Mouse (Mus musculus) forebrain, embryonic 14.5 days (tissue): ENCODE measurements around the gene Wnt16. TPM values are rescaled to one million over a fixed set of nuclear protein-coding genes. Genes with fewer than 3 reads are reported as not detected.
"Not testable (repeated sequence)": the region's sequence is repeated elsewhere in the genome, so short reads cannot be mapped to it uniquely, and the experiment has no call there.

Source experiments
- ATAC-seq: fragments of 200-750 bp; cut with Nextera tagmentation; 2 replicates; pipeline ENCODE4 v1.8.0; 2017; ENCODE audit warnings: mild to moderate bottlenecking, moderate library complexity
- DNase-seq: peaks from one replicate; pipeline ENCODE4 v3.0.0-alpha.2; 2015; ENCODE audit warnings: low spot score
- H3K27ac ChIP-seq: fragments of 300-500 bp; sonication (generic); 2 replicates; pipeline ENCODE4 v1.5.1; 2014; ENCODE audit warnings: low read depth, mild to moderate bottlenecking, control low read depth, low read length, moderate library complexity
- H3K27me3 ChIP-seq: fragments of 300-500 bp; sonication (generic); replicated peaks from 2 replicates; pipeline ENCODE4 v1.6.1; 2014; ENCODE audit warnings: low read length, control low read depth, mixed read lengths; ENCODE audit not compliant: control insufficient read depth, insufficient read depth
- H3K36me3 ChIP-seq: fragments of 300-500 bp; sonication (generic); 2 replicates; pipeline ENCODE4 v1.6.1; 2014; ENCODE audit warnings: low read length, control low read depth; ENCODE audit not compliant: control insufficient read depth, insufficient read depth
- H3K4me1 ChIP-seq: fragments of 300-500 bp; sonication (generic); 2 replicates; pipeline ENCODE4 v1.6.1; 2014; ENCODE audit warnings: antibody characterized with exemption, low read length, control low read depth; ENCODE audit not compliant: control insufficient read depth, insufficient read depth
- H3K4me2 ChIP-seq: fragments of 300-500 bp; sonication (generic); 2 replicates; pipeline ENCODE4 v1.6.1; 2014; ENCODE audit warnings: mild to moderate bottlenecking, control low read depth, low read length
- H3K4me3 ChIP-seq: fragments of 300-500 bp; sonication (generic); 2 replicates; pipeline ENCODE4 v1.5.1; 2014; ENCODE audit warnings: low read depth, low read length, control low read depth
- H3K9ac ChIP-seq: fragments of 300-500 bp; sonication (generic); 2 replicates; pipeline ENCODE4 v1.6.1; 2014; ENCODE audit warnings: mild to moderate bottlenecking, low read length, control low read depth, moderate library complexity
- H3K9me3 ChIP-seq: fragments of 300-500 bp; sonication (generic); replicated peaks from 2 replicates; pipeline ENCODE4 v1.6.1; 2016; ENCODE audit warnings: low read length, control low read depth, mixed read lengths; ENCODE audit not compliant: control insufficient read depth
- WGBS: fragments of 180-500 bp; shearing (Covaris S2); extraction: QIAGEN DNeasy Blood & Tissue Kit; methylation state at CpG from one replicate; pipeline ENCODE4 v1.1.7; 2014; 5-methylcytosine and 5-hydroxymethylcytosine counted together
- polyA plus RNA-seq: library from polyadenylated mRNA; unstranded; fragments of >200 nt; fragmentation: Nextera tagmentation; extraction: Ambion mirVana; gene quantifications from 2 replicates; pipeline ENCODE4 v1.2.1, GENCODE M21; 2014

Gene Wnt16
- 0.19 TPM in 1 of 2 replicates, not detected in the other for polyA plus RNA-seq

- Histone ChIP-seq H3K9me3 (no peaks in the 10 kb centered on the region), H3K4me1 (peaks cover 18% of the 10 kb centered on the region), H3K36me3 (no peaks in the 10 kb centered on the region), H3K27me3 (peaks cover 36% of the 10 kb centered on the region), H3K4me3 (peak within 1 kb of the TSS; percentile 42), H3K9ac (peak within 1 kb of the TSS; percentile 41), H3K4me2 (peak within 1 kb of the TSS; percentile 83), H3K27ac (no peak within 1 kb of the TSS)
- peak; percentile 20 for DNase-seq
- peak; percentile 60 for ATAC-seq
- WGBS: under 1% methylated on average over 20 of the region's 20 CpGs
Observed at GRCm38 (mm10) chr6:22288004-22288736, at the start of gene Wnt16. Gene Wnt16, plus strand, starts transcription at chr6:22288227.

GRCm38 (mm10) chr6:22243321-22243720 is 44.7 kb upstream of the Wnt16 start:
- DNase-seq (no peak), ATAC-seq (no peak)
- Histone ChIP-seq H3K27me3 (no peaks in the 10 kb centered on the region), H3K9ac (no peak overlapping the region), H3K9me3 (no peaks in the 10 kb centered on the region), H3K27ac (no peak overlapping the region), H3K36me3 (no peaks in the 10 kb centered on the region), H3K4me3 (no peak overlapping the region), H3K4me2 (no peak overlapping the region), H3K4me1 (no peaks in the 10 kb centered on the region)
- 77% methylated on average over 8 of the region's 8 CpGs for WGBS

- ATAC-seq: no peak
Observed at GRCm38 (mm10) chr6:22246696-22247095, 41.3 kb upstream of the Wnt16 start.

GRCm38 (mm10) chr6:22258784-22259183 is 29.2 kb upstream of the Wnt16 start:
- Histone ChIP-seq H3K27me3 (no peaks in the 10 kb centered on the region), H3K4me3 (no peak overlapping the region), H3K9ac (no peak overlapping the region), H3K9me3 (no peaks in the 10 kb centered on the region), H3K36me3 (no peaks in the 10 kb centered on the region), H3K27ac (no peak overlapping the region), H3K4me1 (no peaks in the 10 kb centered on the region), H3K4me2 (no peak overlapping the region)
- ATAC-seq (no peak), DNase-seq (no peak)
- WGBS: 83% methylated on average over 4 of the region's 4 CpGs

More at GRCm38 (mm10) chr6:22246696-22247095, 41.3 kb upstream of the Wnt16 start:
- no peak for DNase-seq
- H3K9ac ChIP-seq: no peak overlapping the region
- H3K4me1 ChIP-seq: no peaks in the 10 kb centered on the region
- H3K27ac ChIP-seq: no peak overlapping the region
- WGBS: 95% methylated on average over 2 of the region's 2 CpGs
- no peaks in the 10 kb centered on the region for H3K36me3 ChIP-seq
- no peaks in the 10 kb centered on the region for H3K9me3 ChIP-seq
- H3K27me3 ChIP-seq: no peaks in the 10 kb centered on the region
- H3K4me2 ChIP-seq: no peak overlapping the region
- no peak overlapping the region for H3K4me3 ChIP-seq

GRCm38 (mm10) chr6:22262519-22262918 is 25.5 kb upstream of the Wnt16 start:
- Histone ChIP-seq H3K9me3 (no peaks in the 10 kb centered on the region), H3K36me3 (no peaks in the 10 kb centered on the region), H3K4me1 (no peaks in the 10 kb centered on the region), H3K9ac (no peak overlapping the region), H3K4me2 (no peak overlapping the region), H3K4me3 (no peak overlapping the region), H3K27me3 (no peaks in the 10 kb centered on the region), H3K27ac (no peak overlapping the region)
- DNase-seq (peak; percentile 33), ATAC-seq (no peak)
- WGBS: 72% methylated on average over 4 of the region's 4 CpGs

- H3K4me2 ChIP-seq, H3K36me3 ChIP-seq, H3K4me3 ChIP-seq, H3K27me3 ChIP-seq, ATAC-seq, H3K27ac ChIP-seq, H3K9me3 ChIP-seq, H3K9ac ChIP-seq, H3K4me1 ChIP-seq, DNase-seq: not testable (repeated sequence)
- 89% methylated on average over 8 of the region's 8 CpGs for WGBS
Observed at GRCm38 (mm10) chr6:22264094-22264493, 23.9 kb upstream of the Wnt16 start.

GRCm38 (mm10) chr6:22266018-22266417 is 22.0 kb upstream of the Wnt16 start:
- no peak overlapping the region for H3K4me3 ChIP-seq
- DNase-seq (no peak), ATAC-seq (no peak)
- no peaks in the 10 kb centered on the region for H3K9me3 ChIP-seq
- H3K27me3 ChIP-seq: no peaks in the 10 kb centered on the region
- 88% methylated on average over 4 of the region's 4 CpGs for WGBS
- no peak overlapping the region for H3K4me2 ChIP-seq
- H3K9ac ChIP-seq: no peak overlapping the region
- no peaks in the 10 kb centered on the region for H3K36me3 ChIP-seq
- H3K4me1 ChIP-seq: no peaks in the 10 kb centered on the region
- H3K27ac ChIP-seq: no peak overlapping the region

- DNase-seq: no peak
- H3K4me2 ChIP-seq: no peak overlapping the region
- no peak overlapping the region for H3K9ac ChIP-seq
- H3K27me3 ChIP-seq: no peaks in the 10 kb centered on the region
- no peak for ATAC-seq
- no peaks in the 10 kb centered on the region for H3K4me1 ChIP-seq
- no peaks in the 10 kb centered on the region for H3K36me3 ChIP-seq
- H3K9me3 ChIP-seq: no peaks in the 10 kb centered on the region
- H3K27ac ChIP-seq: no peak overlapping the region
- 80% methylated on average over 5 of the region's 5 CpGs for WGBS
- no peak overlapping the region for H3K4me3 ChIP-seq
Observed at GRCm38 (mm10) chr6:22267807-22268667, 20.0 kb upstream of the Wnt16 start.

- H3K4me2 ChIP-seq: no peak overlapping the region
- H3K27ac ChIP-seq: no peak overlapping the region
- H3K4me1 ChIP-seq: no peaks in the 10 kb centered on the region
- no peak for DNase-seq
- H3K27me3 ChIP-seq: no peaks in the 10 kb centered on the region
- ATAC-seq: no peak
- H3K9me3 ChIP-seq: no peaks in the 10 kb centered on the region
- no peak overlapping the region for H3K4me3 ChIP-seq
- H3K9ac ChIP-seq: no peak overlapping the region
- H3K36me3 ChIP-seq: no peaks in the 10 kb centered on the region
Observed at GRCm38 (mm10) chr6:22268677-22269076, 19.4 kb upstream of the Wnt16 start.
